Mouse (Mus musculus) heart, embryonic 15.5 days (tissue): ENCODE data around the gene Phyhipl. TPM values are rescaled to one million over a fixed set of nuclear protein-coding genes. Genes with fewer than 3 reads are reported as not detected.

Experiments
- ATAC-seq: fragments of 200-750 bp; cut with Nextera tagmentation; replicated peaks from 2 replicates; pipeline ENCODE4 v1.8.0; 2017; ENCODE audit warnings: low read depth, moderate TSS enrichment; ENCODE audit not compliant: insufficient number of reproducible peaks, insufficient read depth, low FRiP score
- H3K27ac ChIP-seq: fragments of 300-500 bp; sonication (generic); 2 replicates; pipeline ENCODE4 v1.5.1; 2015; ENCODE audit warnings: mild to moderate bottlenecking, inconsistent platforms
- H3K27me3 ChIP-seq: fragments of 300-500 bp; sonication (generic); 2 replicates; pipeline ENCODE4 v1.6.1; 2015; ENCODE audit warnings: inconsistent platforms
- H3K36me3 ChIP-seq: fragments of 300-500 bp; sonication (generic); 2 replicates; pipeline ENCODE4 v1.6.1; 2015; ENCODE audit warnings: mild to moderate bottlenecking, inconsistent platforms
- H3K4me1 ChIP-seq: fragments of 300-500 bp; sonication (generic); replicated peaks from 2 replicates; pipeline ENCODE4 v1.6.1; 2015; ENCODE audit warnings: inconsistent platforms
- H3K4me2 ChIP-seq: fragments of 300-500 bp; sonication (generic); 2 replicates; pipeline ENCODE4 v1.6.1; 2015; ENCODE audit warnings: inconsistent platforms, mild to moderate bottlenecking, moderate library complexity
- H3K4me3 ChIP-seq: fragments of 300-500 bp; sonication (generic); 2 replicates; pipeline ENCODE4 v1.5.1; 2015; ENCODE audit warnings: mild to moderate bottlenecking, inconsistent platforms
- H3K9ac ChIP-seq: fragments of 300-500 bp; sonication (generic); 2 replicates; pipeline ENCODE4 v1.6.1; 2015; ENCODE audit warnings: mild to moderate bottlenecking, inconsistent platforms
- H3K9me3 ChIP-seq: fragments of 300-500 bp; sonication (generic); replicated peaks from 2 replicates; pipeline ENCODE4 v1.6.1; 2016; ENCODE audit warnings: inconsistent platforms
- WGBS: fragments of 180-500 bp; shearing (Covaris S2); methylation state at CpG from one replicate; pipeline ENCODE4 v1.1.7; 2015; ENCODE audit warnings: mixed read lengths; 5-methylcytosine and 5-hydroxymethylcytosine counted together
- polyA plus RNA-seq: library from polyadenylated mRNA; unstranded; fragments of >200 nt; fragmentation: Nextera tagmentation; extraction: Ambion mirVana; gene quantifications from 2 replicates; pipeline ENCODE4 v1.2.1, GENCODE M21; 2015

Phyhipl gene
- 1.4 and 1.9 TPM in 2 replicates for polyA plus RNA-seq

- H3K27ac ChIP-seq = no peak within 1 kb of the TSS
- H3K4me1 ChIP-seq = no peaks in the 10 kb centered on the region
- 74% methylated on average over 7 of the region's 7 CpGs for WGBS
- H3K36me3 ChIP-seq = no peaks in the 10 kb centered on the region
- no peak within 1 kb of the TSS for H3K4me3 ChIP-seq
- no peak within 1 kb of the TSS for H3K4me2 ChIP-seq
- no peaks in the 10 kb centered on the region for H3K27me3 ChIP-seq
- no peaks in the 10 kb centered on the region; the same call in 1 of the 2 replicates for H3K9me3 ChIP-seq
- H3K9ac ChIP-seq = no peak within 1 kb of the TSS
- ATAC-seq = no peak
These were observed at the start of gene Phyhipl for GRCm38 (mm10) chr10:70655828-70656227. Gene Phyhipl, minus strand, starts transcription at chr10:70655965.

DNA sequence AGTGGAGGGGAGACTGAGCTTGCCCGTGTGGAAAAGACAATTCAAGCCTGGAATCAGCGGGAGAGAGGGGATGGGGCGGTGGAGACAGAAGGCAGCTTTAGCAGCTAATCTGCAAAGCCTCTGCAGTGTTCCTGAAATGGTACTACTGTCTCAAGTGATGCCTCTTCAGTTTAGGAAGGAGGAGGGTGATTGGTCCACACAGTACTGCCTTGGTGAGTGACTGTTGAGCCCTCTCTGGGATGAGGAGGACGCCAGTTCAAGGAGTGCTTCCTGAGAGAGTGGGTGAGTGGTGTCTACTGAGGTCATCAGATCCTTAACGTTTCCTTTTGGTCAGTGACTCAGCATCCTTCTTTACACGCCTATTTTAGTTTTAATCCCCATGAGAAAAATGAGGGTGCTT is 47.4 kb upstream of the Phyhipl start:
- no peaks in the 10 kb centered on the region for H3K4me1 ChIP-seq
- H3K4me3 ChIP-seq = no peak overlapping the region
- H3K9ac ChIP-seq = no peak overlapping the region
- H3K4me2 ChIP-seq = no peak overlapping the region
- WGBS = 54% methylated on average over 6 of the region's 6 CpGs
- no peaks in the 10 kb centered on the region for H3K36me3 ChIP-seq
- no peak for ATAC-seq
- H3K27ac ChIP-seq = no peak overlapping the region
- H3K9me3 ChIP-seq = no peaks in the 10 kb centered on the region
- H3K27me3 ChIP-seq = no peaks in the 10 kb centered on the region

DNA sequence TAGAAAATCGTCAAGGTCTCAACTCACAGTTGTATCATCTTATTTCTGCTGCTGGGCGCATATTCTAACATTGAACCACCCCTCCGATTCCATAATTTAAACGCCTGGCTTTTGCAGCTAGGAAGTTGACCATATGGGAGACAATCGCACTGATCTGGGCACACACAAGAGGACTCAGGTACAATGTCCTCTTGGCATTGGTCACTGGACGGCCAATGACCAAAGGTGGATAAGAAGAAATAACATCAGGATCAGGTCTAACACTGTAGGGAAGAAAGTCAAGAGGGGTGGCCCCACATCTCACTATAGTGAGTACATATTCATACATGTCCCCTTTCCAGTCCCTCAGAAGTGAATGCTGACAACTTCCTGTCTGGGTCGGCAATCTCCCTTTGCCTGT is 43.8 kb upstream of the Phyhipl start:
- H3K9ac ChIP-seq = no peak overlapping the region
- no peak for ATAC-seq
- 80% methylated on average over 7 of the region's 7 CpGs for WGBS

DNA sequence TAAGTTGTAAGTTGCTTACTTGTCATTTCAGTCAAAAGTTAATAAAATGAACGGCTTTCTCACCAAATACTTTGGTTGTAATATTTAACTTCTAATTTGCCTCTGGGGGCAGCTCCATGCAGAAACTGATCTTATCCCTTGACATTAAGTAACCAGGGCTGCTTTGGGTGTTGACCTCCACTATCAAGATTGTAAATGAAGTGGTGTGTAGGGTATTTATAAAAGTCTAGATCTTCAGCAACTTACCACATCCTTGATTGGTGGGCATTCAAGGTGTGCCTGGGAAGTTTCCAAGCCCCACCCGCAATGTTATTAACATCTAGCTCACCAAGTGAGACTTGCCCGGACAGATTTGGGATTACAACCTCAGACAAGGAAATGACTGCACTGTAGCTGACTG is 42.2 kb upstream of the Phyhipl start:
- H3K27ac ChIP-seq = no peak overlapping the region
- H3K27me3 ChIP-seq = no peaks in the 10 kb centered on the region
- no peaks in the 10 kb centered on the region for H3K4me1 ChIP-seq
- no peaks in the 10 kb centered on the region for H3K36me3 ChIP-seq
- 84% methylated on average over 3 of the region's 3 CpGs for WGBS
- H3K4me3 ChIP-seq = no peak overlapping the region
- no peak overlapping the region for H3K9ac ChIP-seq
- H3K9me3 ChIP-seq = no peaks in the 10 kb centered on the region
- H3K4me2 ChIP-seq = no peak overlapping the region
- ATAC-seq = no peak

More for the DNA sequence above, 43.8 kb upstream of the Phyhipl start:
- no peak overlapping the region for H3K27ac ChIP-seq
- H3K4me3 ChIP-seq = no peak overlapping the region
- H3K27me3 ChIP-seq = no peaks in the 10 kb centered on the region
- no peak overlapping the region for H3K4me2 ChIP-seq
- no peaks in the 10 kb centered on the region for H3K36me3 ChIP-seq
- H3K4me1 ChIP-seq = no peaks in the 10 kb centered on the region
- no peaks in the 10 kb centered on the region for H3K9me3 ChIP-seq

DNA sequence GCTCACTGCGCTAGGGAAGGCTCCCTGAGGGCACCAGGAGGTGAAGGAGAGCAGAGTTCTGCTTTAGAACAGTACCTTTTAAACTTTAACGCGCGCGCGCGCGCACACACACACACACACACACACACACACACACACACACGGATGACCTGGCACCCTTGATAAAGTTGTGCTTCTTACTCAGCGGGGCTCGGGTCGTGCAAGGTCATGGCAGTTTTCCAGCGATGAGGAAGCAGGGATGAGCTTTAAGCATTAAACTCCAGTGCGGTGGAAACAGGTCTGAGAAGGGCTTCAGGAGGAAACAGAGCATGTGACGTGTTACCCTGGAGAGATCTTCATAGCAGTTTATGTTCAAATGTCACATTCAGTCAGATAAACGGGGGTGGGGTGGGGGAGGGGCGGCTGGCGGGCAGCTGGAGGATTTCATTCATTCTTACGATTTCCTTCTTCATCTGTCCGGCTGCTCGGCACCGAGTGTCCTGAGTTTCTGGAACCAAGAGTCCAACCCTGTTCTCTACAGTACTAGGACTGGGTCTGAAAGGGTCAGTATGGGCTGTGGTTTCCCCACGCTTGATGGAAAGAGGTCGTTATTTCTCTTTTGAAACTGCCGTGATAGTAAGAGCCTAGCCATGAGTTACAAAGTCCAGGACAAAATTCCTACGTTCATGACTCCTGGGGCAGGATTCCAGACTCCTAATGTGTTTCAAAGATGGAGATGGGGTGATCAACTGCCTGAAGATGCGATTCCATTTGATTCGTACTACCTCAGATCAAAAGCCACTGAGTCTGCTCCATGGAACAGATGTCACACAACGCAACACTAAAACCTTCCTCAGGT is 41.2 kb upstream of the Phyhipl start:
- Histone ChIP-seq H3K27ac (no peak overlapping the region), H3K36me3 (no peaks in the 10 kb centered on the region), H3K4me3 (no peak overlapping the region), H3K9ac (no peak overlapping the region), H3K4me2 (no peak overlapping the region), H3K9me3 (no peaks in the 10 kb centered on the region), H3K4me1 (no peaks in the 10 kb centered on the region), H3K27me3 (no peaks in the 10 kb centered on the region)
- 62% methylated on average over 29 of the region's 29 CpGs for WGBS
- ATAC-seq = no peak

- Histone ChIP-seq H3K27me3 (no peaks in the 10 kb centered on the region), H3K4me1 (peaks cover 6% of the 10 kb centered on the region; the same call in 1 of the 2 replicates), H3K4me3 (no peak overlapping the region), H3K9ac (no peak overlapping the region), H3K27ac (no peak overlapping the region), H3K4me2 (no peak overlapping the region), H3K36me3 (no peaks in the 10 kb centered on the region), H3K9me3 (no peaks in the 10 kb centered on the region)
- WGBS = 82% methylated on average over 6 of the region's 6 CpGs
- ATAC-seq = no peak
These were observed 33.6 kb upstream of the Phyhipl start for GRCm38 (mm10) chr10:70689346-70689745.

GRCm38 (mm10) chr10:70688881-70689280 is 33.1 kb upstream of the Phyhipl start:
- Histone ChIP-seq H3K4me1 (peaks cover 6% of the 10 kb centered on the region; the same call in 1 of the 2 replicates), H3K4me3 (no peak overlapping the region), H3K9me3 (no peaks in the 10 kb centered on the region), H3K4me2 (no peak overlapping the region), H3K27ac (no peak overlapping the region), H3K9ac (no peak overlapping the region), H3K36me3 (no peaks in the 10 kb centered on the region), H3K27me3 (no peaks in the 10 kb centered on the region)
- WGBS = 35% methylated on average over 8 of the region's 8 CpGs
- no peak for ATAC-seq

DNA sequence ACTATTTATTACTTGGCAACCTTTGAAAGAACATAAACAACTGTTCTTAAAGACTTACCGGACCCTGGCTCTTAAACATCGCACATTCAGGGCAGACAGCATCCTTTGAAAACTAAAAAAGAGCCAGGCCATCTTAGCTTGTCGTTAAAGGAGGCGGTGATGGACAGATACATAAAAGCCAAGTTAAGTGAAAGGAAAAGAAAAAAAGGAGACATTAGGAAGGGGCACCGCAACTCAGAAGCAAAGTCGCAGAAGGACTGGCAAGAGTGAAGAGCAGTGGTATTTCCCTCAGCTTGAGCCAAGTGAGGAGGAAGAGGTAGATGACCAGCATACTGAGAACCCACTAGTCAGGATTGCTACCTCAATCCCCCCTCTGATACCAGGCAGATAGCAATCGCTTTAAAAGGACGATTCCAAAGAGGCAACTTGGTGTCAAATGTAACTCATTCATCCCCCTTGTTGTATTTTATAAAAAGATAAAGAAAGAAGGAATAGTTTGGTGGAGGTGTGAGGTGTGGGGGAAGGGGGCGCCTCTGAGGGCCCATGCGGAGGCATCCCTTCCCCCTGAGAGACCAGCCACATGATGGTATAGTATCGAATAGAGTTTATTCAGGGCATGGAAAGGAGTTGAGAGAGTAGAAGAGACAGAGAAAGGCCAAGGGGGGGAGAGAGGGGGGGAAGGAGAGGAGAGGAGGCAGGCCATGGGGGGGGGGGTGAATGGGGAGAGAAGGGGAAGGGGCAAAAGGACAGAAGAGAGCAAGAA is 31.4 kb upstream of the Phyhipl start:
- no peak for ATAC-seq
- Histone ChIP-seq H3K9me3 (no peaks in the 10 kb centered on the region), H3K27ac (no peak overlapping the region), H3K36me3 (no peaks in the 10 kb centered on the region), H3K4me1 (peaks cover 6% of the 10 kb centered on the region; the same call in 1 of the 2 replicates), H3K9ac (no peak overlapping the region), H3K27me3 (no peaks in the 10 kb centered on the region), H3K4me2 (no peak overlapping the region), H3K4me3 (no peak overlapping the region)
- 65% methylated on average over 11 of the region's 11 CpGs for WGBS

- Histone ChIP-seq H3K36me3 (no peaks in the 10 kb centered on the region), H3K27me3 (no peaks in the 10 kb centered on the region), H3K4me3 (no peak overlapping the region), H3K9ac (no peak overlapping the region), H3K4me2 (no peak overlapping the region), H3K4me1 (peaks cover 6% of the 10 kb centered on the region; the same call in 1 of the 2 replicates), H3K9me3 (no peaks in the 10 kb centered on the region), H3K27ac (no peak overlapping the region)
- 45% methylated on average over 3 of the region's 3 CpGs for WGBS
- ATAC-seq = no peak
These were observed 30.7 kb upstream of the Phyhipl start for GRCm38 (mm10) chr10:70686505-70686904.

DNA sequence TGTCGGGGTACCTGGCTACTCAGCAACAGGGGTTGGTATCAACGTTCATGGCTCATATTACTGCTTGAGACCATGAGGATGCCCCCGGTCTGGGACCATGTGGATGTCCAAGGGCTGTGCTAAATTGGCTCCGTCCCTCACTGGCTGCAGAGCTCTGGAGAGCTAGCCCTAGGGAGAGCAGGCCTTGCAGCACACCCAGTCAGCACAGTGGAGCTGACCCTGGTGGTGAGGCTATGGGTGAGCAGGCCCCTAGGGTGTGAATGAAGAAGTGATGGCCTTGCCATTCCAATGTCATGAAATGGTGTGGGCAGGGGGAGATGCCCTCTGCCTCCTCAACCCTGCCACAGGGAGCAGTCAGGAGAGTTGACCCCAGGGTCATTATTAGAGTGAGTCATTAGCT is 27.7 kb upstream of the Phyhipl start:
- Histone ChIP-seq H3K4me3 (no peak overlapping the region), H3K27ac (no peak overlapping the region), H3K9me3 (no peaks in the 10 kb centered on the region), H3K9ac (no peak overlapping the region), H3K4me2 (no peak overlapping the region), H3K4me1 (0 out of 2 replicates have a peak, but pooled peaks cover 1% of the 10 kb centered on the region), H3K36me3 (no peaks in the 10 kb centered on the region), H3K27me3 (no peaks in the 10 kb centered on the region)
- ATAC-seq = no peak
- WGBS = 81% methylated on average over 4 of the region's 4 CpGs

- no peak for ATAC-seq
- Histone ChIP-seq H3K9me3 (no peaks in the 10 kb centered on the region), H3K27me3 (no peaks in the 10 kb centered on the region), H3K4me3 (no peak overlapping the region), H3K4me1 (no peaks in the 10 kb centered on the region), H3K4me2 (no peak overlapping the region), H3K9ac (no peak overlapping the region), H3K36me3 (no peaks in the 10 kb centered on the region), H3K27ac (no peak overlapping the region)
- WGBS = 76% methylated on average over 1 of the region's 1 CpGs
These were observed 22.2 kb upstream of the Phyhipl start for GRCm38 (mm10) chr10:70677946-70678345.
